ENCODE assay signal across 11 mouse cellular contexts in the genomic region with DNA sequence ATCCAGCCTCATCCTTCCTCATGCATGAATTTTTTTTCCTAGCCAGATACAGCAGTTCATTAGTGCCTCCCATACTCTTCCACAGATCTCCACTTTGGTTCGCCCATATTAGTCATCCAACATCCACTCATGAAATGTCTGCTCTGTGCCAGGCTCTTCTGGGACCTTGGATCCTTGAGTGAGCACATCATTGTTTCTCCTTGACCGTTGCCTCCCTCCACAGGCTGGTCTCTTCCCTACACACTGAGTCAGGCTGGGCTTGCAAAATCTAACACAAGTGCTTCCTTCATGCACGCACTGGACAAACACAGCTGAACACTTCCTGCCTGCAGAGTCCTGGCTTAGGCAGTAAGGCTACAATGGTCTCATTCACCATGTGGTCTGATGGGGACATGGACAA. TPM values are rescaled to one million over a fixed set of nuclear protein-coding genes. Genes with fewer than 3 reads are reported as not detected.
DNase-seq lines count a peak whose midpoint lies in the region; ATAC-seq and TF ChIP-seq lines count a peak whose summit lies in the region.
"Had no signal": no experiment of that assay in that cellular context is flagged by ENCODE, and none has a peak within 500 bp of the region (broad histone marks: within the 10 kb centered on the region; RNA-seq: fewer than 3 reads in every experiment).

No protein-coding gene starts in this region.

- H3K4me3 ChIP-seq in lung, adult 2 months (replicated peaks; ENCODE audit: extremely low read depth, low read depth, low read length) = no peak overlapping the region
- H3K4me3 ChIP-seq in neural tube, embryonic 15.5 days (replicated peaks) = no peak overlapping the region

- peaks cover 6% of the 10 kb centered on the region; the same call in 1 of the 2 replicates for H3K27me3 ChIP-seq in neural tube, embryonic 15.5 days (replicated peaks)

- H3K9me3 ChIP-seq in neural tube, embryonic 15.5 days (replicated peaks) = no peaks in the 10 kb centered on the region

- no peak overlapping the region for H3K4me2 ChIP-seq in neural tube, embryonic 15.5 days

- H3K9ac ChIP-seq in neural tube, embryonic 15.5 days (replicated peaks) = no peak overlapping the region

- no peaks in the 10 kb centered on the region for H3K36me3 ChIP-seq in neural tube, embryonic 15.5 days

- no peak overlapping the region for H3K27ac ChIP-seq in neural tube, embryonic 15.5 days (replicated peaks)

- TF ChIP-seq CTCF in lung, adult 2 months (IDR thresholded peaks at IDR 0.05; ENCODE audit: insufficient read depth, low read length) = peak; percentile 31; the same call in 1 of the 2 replicates

- 27% methylated on average over 3 of the region's 3 CpGs for WGBS in lung, adult 2 months
- 86% methylated on average over 3 of the region's 3 CpGs for WGBS in neural tube, embryonic 15.5 days

- peak; percentile 95 for DNase-seq in heart, adult 11 months
- DNase-seq in heart, adult 8-10 months (ENCODE audit: low spot score) = no peak
- DNase-seq in urinary bladder, postnatal 14 days (ENCODE audit: low spot score) = peak; percentile 16
- no peak for DNase-seq in urinary bladder, postnatal 36 days (ENCODE audit: low spot score in 2 of 2)
- DNase-seq in lung, adult 2 months = peak; percentile 31
- no peak for DNase-seq in right cerebral cortex, adult 18-20 months
- DNase-seq: embryo, embryonic 11 days had no signal

- no peak for ATAC-seq in frontal cortex, adult (ENCODE audit: low TSS enrichment)
- ATAC-seq in neural tube, embryonic 15.5 days (ENCODE audit: low FRiP score) = no peak
- ATAC-seq: CD4-positive, CD25-positive, alpha-beta regulatory T cell, adult 4 months had no signal

- peaks cover 9% of the 10 kb centered on the region; the same call in 1 of the 2 replicates for H3K4me1 ChIP-seq in lung, adult 2 months (ENCODE audit: control insufficient read depth, insufficient read depth, low read length)
- peaks cover 28% of the 10 kb centered on the region for H3K4me1 ChIP-seq in neural tube, embryonic 15.5 days

- no peak for TF ChIP-seq POLR2A in lung, adult 2 months (IDR thresholded peaks at IDR 0.05; ENCODE audit: borderline replicate concordance, extremely low read depth, low read depth, low read length)

RNA-seq across cellular contexts. Expression of a gene that starts 1.7 kb away (rescaled TPM):
- total RNA-seq in heart, adult 8-10 months (2022) = 10 to 100 TPM; 45.0 to 50.7 (median 49.5) TPM
- polyA plus RNA-seq in lung, adult 2 months (2012; rRNA removed) = 90.7 and 106 TPM in 2 replicates
- 59.9 and 64.3 TPM in 2 replicates for polyA plus RNA-seq in neural tube, embryonic 15.5 days (2015; fragmentation: Nextera tagmentation; extraction: Ambion mirVana)

RNA-seq across cellular contexts. Expression of a gene that starts 2.0 kb away (rescaled TPM):
- total RNA-seq in heart, adult 8-10 months (2022) = under 1 TPM; 0.40 to 0.91 (median 0.79) TPM
- 0.36 and 0.64 TPM in 2 replicates for polyA plus RNA-seq in lung, adult 2 months (2012; rRNA removed)
- polyA plus RNA-seq in neural tube, embryonic 15.5 days (2015; fragmentation: Nextera tagmentation; extraction: Ambion mirVana) = 0.83 and 1.3 TPM in 2 replicates
- total RNA-seq: megakaryocyte-erythroid progenitor cell, adult 5-6 weeks had no signal

RNA-seq across cellular contexts. Expression of a gene that starts 40.1 kb away (rescaled TPM):
- not detected for total RNA-seq in heart, adult 8-10 months (2022)
- 0.07 and 0.15 TPM in 2 replicates for polyA plus RNA-seq in lung, adult 2 months (2012; rRNA removed)
- polyA plus RNA-seq in neural tube, embryonic 15.5 days (2015; fragmentation: Nextera tagmentation; extraction: Ambion mirVana) = 30.5 and 35.8 TPM in 2 replicates
- total RNA-seq: megakaryocyte-erythroid progenitor cell, adult 5-6 weeks had no signal
- polyA plus RNA-seq: CD4-positive, CD25-positive, alpha-beta regulatory T cell, adult 4 months had no signal

RNA-seq across cellular contexts. Expression of a gene that starts 51.2 kb away (rescaled TPM):
- total RNA-seq in heart, adult 8-10 months (2022) = 10 to 100 TPM; 69.9 to 81.0 (median 78.4) TPM
- 15.0 and 20.1 TPM in 2 replicates for polyA plus RNA-seq in lung, adult 2 months (2012; rRNA removed)
- polyA plus RNA-seq in neural tube, embryonic 15.5 days (2015; fragmentation: Nextera tagmentation; extraction: Ambion mirVana) = 16.2 and 16.4 TPM in 2 replicates

Comparison
In these comparisons a context has a peak if more than half of its experiments do, and no peak if none do; other contexts are left out.
1. DNase-seq: peak in heart, adult 11 months (single experiment), urinary bladder, postnatal 14 days (single experiment) and lung, adult 2 months (single experiment); none in heart, adult 8-10 months (single experiment), urinary bladder, postnatal 36 days (0 of 2) and right cerebral cortex, adult 18-20 months (single experiment).
2. RNA of a gene that starts 40.1 kb away (polyA plus RNA-seq): 30.5 to 35.8 TPM in neural tube, embryonic 15.5 days; 0.07 to 0.15 TPM in lung, adult 2 months; every median in the first group is over 10 times any median in the second.